Mouse (Mus musculus): ENCODE measurements around the gene Nlrp6. TPM values are rescaled to one million over a fixed set of nuclear protein-coding genes. Genes with fewer than 3 reads are reported as not detected.
A peak's percentile ranks its signal among the peaks of the same experiment; 100 is the strongest.

The Nlrp6 gene
- polyA plus RNA-seq, 1 experiment from 2014 or later: 1.2 TPM

- Histone ChIP-seq H3K9ac (no peak overlapping the region), H3K27me3 (no peaks in the 10 kb centered on the region), H3K4me1 (peaks cover 14% of the 10 kb centered on the region; the same call in 1 of the 2 replicates), H3K27ac (no peak overlapping the region), H3K4me2 (no peak overlapping the region), H3K4me3 (replicated peaks) (no peak overlapping the region), H3K9me3 (replicated peaks) (no peaks in the 10 kb centered on the region), H3K36me3 (peaks cover 51% of the 10 kb centered on the region)
- ATAC-seq (replicated peaks; ENCODE audit: low FRiP score): no peak
- WGBS: 83% methylated on average over 3 of the region's 3 CpGs
These were observed 21.6 kb upstream of the Nlrp6 start for GRCm38 (mm10) chr7:140899121-140899520.

DNA sequence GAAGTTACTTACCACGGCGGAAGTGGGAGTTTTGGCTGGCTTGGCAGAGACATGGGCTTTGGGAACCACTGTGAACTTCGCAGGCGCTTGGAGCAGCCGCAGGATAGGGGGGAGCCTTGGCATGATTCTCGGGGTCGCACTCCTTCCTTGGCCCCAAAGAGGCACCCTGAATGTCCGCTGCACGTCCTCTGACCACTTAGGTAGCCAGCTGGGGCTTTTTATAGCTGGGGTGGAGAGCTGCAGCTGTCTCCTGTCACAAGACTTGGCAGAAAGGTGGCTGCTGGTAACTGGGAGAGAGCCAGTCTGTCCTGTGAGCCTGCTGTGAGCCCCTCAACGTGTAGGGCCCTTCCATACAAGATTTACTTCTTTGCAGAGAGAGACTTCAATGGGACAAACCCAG, 20.5 kb upstream of the Nlrp6 start, which contains the start of gene Cox8b:
TSS of gene Cox8b (minus strand) at position 227 of the 400 bp plus-strand sequence.
- no peaks in the 10 kb centered on the region for H3K27me3 ChIP-seq
- H3K9me3 ChIP-seq (replicated peaks): no peaks in the 10 kb centered on the region
- no peak for ATAC-seq (replicated peaks; ENCODE audit: low FRiP score)
- H3K27ac ChIP-seq: 0 out of 2 replicates have a peak within 1 kb of the TSS, but pooled peaks have one; percentile 11
- 62% methylated on average over 10 of the region's 10 CpGs for WGBS
- no peak within 1 kb of the TSS for H3K4me2 ChIP-seq
- no peak within 1 kb of the TSS for H3K9ac ChIP-seq
- H3K36me3 ChIP-seq: peaks cover 41% of the 10 kb centered on the region
- H3K4me1 ChIP-seq: peaks cover 14% of the 10 kb centered on the region; the same call in 1 of the 2 replicates
- no peak within 1 kb of the TSS for H3K4me3 ChIP-seq (replicated peaks)

- WGBS: 65% methylated on average over 15 of the region's 15 CpGs
- Histone ChIP-seq H3K4me2 (no peak overlapping the region), H3K27me3 (no peaks in the 10 kb centered on the region), H3K36me3 (peaks cover 23% of the 10 kb centered on the region), H3K9ac (no peak overlapping the region), H3K9me3 (replicated peaks) (no peaks in the 10 kb centered on the region), H3K27ac (peak overlapping the region; percentile 56), H3K4me1 (peaks cover 14% of the 10 kb centered on the region; the same call in 1 of the 2 replicates), H3K4me3 (replicated peaks) (no peak overlapping the region)
- no peak for ATAC-seq (replicated peaks; ENCODE audit: low FRiP score)
These were observed 18.4 kb upstream of the Nlrp6 start for GRCm38 (mm10) chr7:140902036-140902875.

GRCm38 (mm10) chr7:140903212-140903611, 17.5 kb upstream of the Nlrp6 start:
- Histone ChIP-seq H3K9me3 (replicated peaks) (no peaks in the 10 kb centered on the region), H3K36me3 (peaks cover 14% of the 10 kb centered on the region), H3K27ac (0 out of 2 replicates have a peak overlapping the region, but pooled peaks have one; percentile 56), H3K4me3 (replicated peaks) (no peak overlapping the region), H3K9ac (no peak overlapping the region), H3K4me1 (peaks cover 17% of the 10 kb centered on the region; the same call in 1 of the 2 replicates), H3K4me2 (no peak overlapping the region), H3K27me3 (no peaks in the 10 kb centered on the region)
- WGBS: 24% methylated on average over 13 of the region's 13 CpGs
- peak; percentile 37; the same call in 1 of the 2 replicates for ATAC-seq (replicated peaks; ENCODE audit: low FRiP score)

- Histone ChIP-seq H3K9ac (no peak overlapping the region), H3K4me1 (peaks cover 25% of the 10 kb centered on the region), H3K4me3 (replicated peaks) (no peak overlapping the region), H3K9me3 (replicated peaks) (no peaks in the 10 kb centered on the region), H3K36me3 (no peaks in the 10 kb centered on the region), H3K27ac (peak overlapping the region; percentile 61; the same call in 1 of the 2 replicates), H3K27me3 (no peaks in the 10 kb centered on the region), H3K4me2 (no peak overlapping the region)
- ATAC-seq (replicated peaks; ENCODE audit: low FRiP score): no peak
- WGBS: 87% methylated on average over 2 of the region's 2 CpGs
These were observed 15.0 kb upstream of the Nlrp6 start for GRCm38 (mm10) chr7:140905642-140906081.

- no peaks in the 10 kb centered on the region for H3K9me3 ChIP-seq (replicated peaks)
- H3K36me3 ChIP-seq: no peaks in the 10 kb centered on the region
- no peaks in the 10 kb centered on the region for H3K27me3 ChIP-seq
- peaks cover 24% of the 10 kb centered on the region for H3K4me1 ChIP-seq
- 82% methylated on average over 13 of the region's 13 CpGs for WGBS
- H3K4me2 ChIP-seq: no peak overlapping the region
- no peak overlapping the region for H3K4me3 ChIP-seq (replicated peaks)
- no peak for ATAC-seq (replicated peaks; ENCODE audit: low FRiP score)
- no peak overlapping the region for H3K27ac ChIP-seq
- H3K9ac ChIP-seq: no peak overlapping the region
These were observed 13.6 kb upstream of the Nlrp6 start for GRCm38 (mm10) chr7:140907131-140907530.

GRCm38 (mm10) chr7:140907697-140908096, 13.0 kb upstream of the Nlrp6 start:
- no peaks in the 10 kb centered on the region for H3K27me3 ChIP-seq
- no peak overlapping the region for H3K9ac ChIP-seq
- no peak overlapping the region for H3K4me2 ChIP-seq
- WGBS: 84% methylated on average over 7 of the region's 7 CpGs
- H3K4me1 ChIP-seq: peaks cover 21% of the 10 kb centered on the region
- ATAC-seq (replicated peaks; ENCODE audit: low FRiP score): no peak
- H3K36me3 ChIP-seq: no peaks in the 10 kb centered on the region
- H3K9me3 ChIP-seq (replicated peaks): no peaks in the 10 kb centered on the region
- H3K27ac ChIP-seq: no peak overlapping the region
- no peak overlapping the region for H3K4me3 ChIP-seq (replicated peaks)

DNA sequence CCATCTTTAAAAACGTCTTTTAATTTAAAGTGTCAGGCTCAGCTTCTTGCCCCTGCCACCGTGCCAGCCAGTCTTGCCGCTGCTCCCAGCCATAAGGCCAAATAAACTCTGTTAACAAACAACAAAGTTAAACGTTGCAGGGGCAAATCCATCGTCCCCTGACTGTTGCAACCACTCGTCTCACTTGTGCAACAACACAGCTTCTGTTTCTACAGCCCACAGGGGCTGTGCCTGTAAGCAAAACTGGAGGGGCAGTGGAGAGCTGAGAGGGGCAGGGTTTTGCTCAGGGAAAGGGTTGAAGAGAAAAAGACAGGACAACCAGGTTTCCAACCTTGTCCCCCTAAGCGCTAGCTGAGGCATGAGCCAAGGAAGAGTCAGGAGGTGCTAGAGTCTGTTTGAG, 12.5 kb upstream of the Nlrp6 start:
- Histone ChIP-seq H3K27me3 (no peaks in the 10 kb centered on the region), H3K9me3 (replicated peaks) (no peaks in the 10 kb centered on the region), H3K27ac (0 out of 2 replicates have a peak overlapping the region, but pooled peaks have one; percentile 23), H3K4me3 (replicated peaks) (peak overlapping the region; percentile 46; the same call in 1 of the 2 replicates), H3K4me2 (peak overlapping the region; percentile 86; the same call in 1 of the 2 replicates), H3K36me3 (no peaks in the 10 kb centered on the region), H3K9ac (no peak overlapping the region), H3K4me1 (peaks cover 21% of the 10 kb centered on the region)
- 46% methylated on average over 7 of the region's 7 CpGs for WGBS
- ATAC-seq (replicated peaks; ENCODE audit: low FRiP score): no peak

GRCm38 (mm10) chr7:140908634-140909107, 12.0 kb upstream of the Nlrp6 start:
- H3K9ac ChIP-seq: peak overlapping the region; percentile 29; the same call in 1 of the 2 replicates
- 1% methylated on average over 19 of the region's 19 CpGs for WGBS
- H3K27me3 ChIP-seq: no peaks in the 10 kb centered on the region

DNA sequence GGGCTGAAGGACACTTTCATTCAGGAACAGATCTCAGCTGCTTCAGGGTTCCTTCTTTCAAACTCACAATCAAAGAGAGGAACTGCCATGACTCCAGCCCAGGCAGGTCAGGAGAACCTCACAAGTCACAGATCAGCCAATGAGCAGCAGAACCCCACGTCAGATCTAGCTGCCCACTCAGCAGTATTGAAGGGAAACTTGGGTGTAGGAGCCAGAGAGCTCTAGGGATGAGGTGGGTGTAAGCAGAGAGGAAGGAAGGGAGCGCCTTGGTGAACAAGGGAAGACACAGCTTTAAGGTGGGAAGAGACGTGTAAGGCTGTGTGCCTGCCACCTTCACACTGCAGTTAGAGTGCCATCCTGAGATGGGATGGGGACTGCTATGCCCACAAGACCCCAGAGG, 8.4 kb upstream of the Nlrp6 start:
- 64% methylated on average over 3 of the region's 3 CpGs for WGBS
- H3K36me3 ChIP-seq: no peaks in the 10 kb centered on the region
- H3K9ac ChIP-seq: no peak overlapping the region
- peak overlapping the region; percentile 59; the same call in 1 of the 2 replicates for H3K27ac ChIP-seq
- H3K27me3 ChIP-seq: peaks cover 1% of the 10 kb centered on the region; the same call in 1 of the 2 replicates
- H3K4me1 ChIP-seq: peaks cover 19% of the 10 kb centered on the region
- no peak overlapping the region for H3K4me3 ChIP-seq (replicated peaks)
- H3K4me2 ChIP-seq: no peak overlapping the region
- no peak for ATAC-seq (replicated peaks; ENCODE audit: low FRiP score)
- H3K9me3 ChIP-seq (replicated peaks): no peaks in the 10 kb centered on the region

More at GRCm38 (mm10) chr7:140908634-140909107, 12.0 kb upstream of the Nlrp6 start:
- peaks cover 19% of the 10 kb centered on the region for H3K4me1 ChIP-seq
- H3K4me2 ChIP-seq: peak overlapping the region; percentile 86
- H3K36me3 ChIP-seq: no peaks in the 10 kb centered on the region
- peak overlapping the region; percentile 43; the same call in 1 of the 2 replicates for H3K27ac ChIP-seq
- H3K4me3 ChIP-seq (replicated peaks): peak overlapping the region; percentile 46
- ATAC-seq (replicated peaks; ENCODE audit: low FRiP score): peak; percentile 86
- no peaks in the 10 kb centered on the region for H3K9me3 ChIP-seq (replicated peaks)

DNA sequence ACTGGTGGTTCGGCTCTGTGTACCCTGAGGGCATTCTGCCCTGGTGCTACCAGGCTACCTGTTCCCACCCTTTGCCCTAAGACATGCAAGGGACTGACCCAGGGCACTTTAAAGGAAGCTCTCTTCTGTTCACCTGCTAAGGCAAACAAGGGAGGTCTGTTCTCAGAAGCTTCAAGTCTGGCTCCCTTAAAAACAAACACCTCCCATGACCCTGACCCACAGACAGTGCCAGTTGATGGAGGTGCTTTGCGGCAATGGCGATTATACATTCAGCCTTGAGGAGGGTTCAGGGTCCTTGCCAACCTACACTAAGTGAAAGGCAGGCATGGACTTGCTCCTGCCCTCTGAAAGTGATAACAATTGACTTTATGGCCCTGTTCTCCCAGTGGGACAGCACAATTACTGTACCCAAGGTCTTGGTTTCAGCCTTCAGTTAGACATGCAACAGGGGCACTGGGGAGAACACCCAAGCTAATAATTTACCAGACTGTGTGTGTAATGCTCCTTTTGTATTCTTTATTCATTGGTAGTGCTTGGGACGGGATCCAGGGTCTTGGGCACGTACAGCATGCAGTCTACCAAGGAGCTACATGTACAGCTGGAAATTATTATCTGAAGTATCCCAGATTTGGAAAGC, 7.7 kb upstream of the Nlrp6 start:
- Histone ChIP-seq H3K9me3 (replicated peaks) (no peaks in the 10 kb centered on the region), H3K27me3 (peaks cover 8% of the 10 kb centered on the region), H3K36me3 (no peaks in the 10 kb centered on the region), H3K4me3 (replicated peaks) (no peak overlapping the region), H3K4me2 (no peak overlapping the region), H3K27ac (peak overlapping the region; percentile 59), H3K9ac (no peak overlapping the region), H3K4me1 (peaks cover 19% of the 10 kb centered on the region)
- 72% methylated on average over 5 of the region's 5 CpGs for WGBS
- peak; percentile 35; the same call in 1 of the 2 replicates for ATAC-seq (replicated peaks; ENCODE audit: low FRiP score)
